Mouse (Mus musculus) megakaryocyte, embryonic 14.5 days (primary cell): ENCODE results near the gene Prkd3. TPM values are rescaled to one million over a fixed set of nuclear protein-coding genes. Genes with fewer than 3 reads are reported as not detected.
A peak's percentile ranks its signal among the peaks of the same experiment; 100 is the strongest.

Experiments used
- H3K27me3 ChIP-seq: replicated peaks from 2 replicates; pipeline ENCODE3; 2012; ENCODE audit warnings: inconsistent platforms
- H3K36me3 ChIP-seq: replicated peaks from 2 replicates; pipeline ENCODE3; 2012; ENCODE audit warnings: low read length, inconsistent platforms, mixed read lengths
- H3K4me1 ChIP-seq: 2 replicates; pipeline ENCODE4 v1.6.1; 2012; ENCODE audit warnings: inconsistent platforms
- H3K4me3 ChIP-seq: replicated peaks from 2 replicates; pipeline ENCODE3; 2012; ENCODE audit warnings: moderate library complexity, mild to moderate bottlenecking, inconsistent platforms
- H3K9me3 ChIP-seq: 2 replicates; pipeline ENCODE4 v1.6.1; 2012; ENCODE audit warnings: inconsistent platforms
- FLI1 ChIP-seq: IDR thresholded peaks from 2 replicates; pipeline ENCODE4 v1.6.1; 2012; ENCODE audit warnings: low read length, inconsistent platforms, mixed read lengths
- GATA1 ChIP-seq: IDR thresholded peaks from 3 replicates; pipeline ENCODE4 v1.6.1; 2012; ENCODE audit warnings: mixed read lengths, low read length, inconsistent platforms, borderline replicate concordance
- polyA plus RNA-seq: library from polyadenylated mRNA; stranded (reverse); fragments of >175 nt; gene quantifications from 2 replicates; pipeline ENCODE4 v1.2.3, GENCODE M21; 2012; ENCODE audit warnings: low replicate concordance; ENCODE audit not compliant: insufficient read depth

Gene Prkd3
- polyA plus RNA-seq, 1 experiment, result 0.23 TPM

- no peak overlapping the region for H3K4me3 ChIP-seq
- H3K36me3 ChIP-seq, result peaks cover 49% of the 10 kb centered on the region
- TF ChIP-seq GATA1, result no peak
- TF ChIP-seq FLI1, result no peak
- H3K27me3 ChIP-seq, result no peaks in the 10 kb centered on the region
- H3K9me3 ChIP-seq, result no peaks in the 10 kb centered on the region
- H3K4me1 ChIP-seq, result peaks cover 32% of the 10 kb centered on the region
Measured at GRCm38 (mm10) chr17:78938927-78939326, 81.7 kb downstream of the Prkd3 start.

GRCm38 (mm10) chr17:78937229-78937853 is 83.3 kb downstream of the Prkd3 start:
- TF ChIP-seq GATA1 (no peak), FLI1 (no peak)
- Histone ChIP-seq H3K4me3 (peak overlapping the region; percentile 94), H3K27me3 (no peaks in the 10 kb centered on the region), H3K36me3 (peaks cover 49% of the 10 kb centered on the region), H3K4me1 (peaks cover 44% of the 10 kb centered on the region), H3K9me3 (no peaks in the 10 kb centered on the region)

- peaks cover 44% of the 10 kb centered on the region for H3K4me1 ChIP-seq
- peaks cover 49% of the 10 kb centered on the region for H3K36me3 ChIP-seq
- peak within 1 kb of the TSS; percentile 94 for H3K4me3 ChIP-seq
- no peaks in the 10 kb centered on the region for H3K27me3 ChIP-seq
- TF ChIP-seq FLI1 (peak; percentile 79), GATA1 (no peak)
- H3K9me3 ChIP-seq, result no peaks in the 10 kb centered on the region
Measured at GRCm38 (mm10) chr17:78936466-78937228, 84.0 kb downstream of the Prkd3 start, which contains the start of the genes Cebpz and Ndufaf7. Cebpz (minus strand) TSS chr17:78937066. Ndufaf7 (plus strand) TSS chr17:78937136.

GRCm38 (mm10) chr17:78935857-78936256 is 84.8 kb downstream of the Prkd3 start:
- H3K27me3 ChIP-seq, result no peaks in the 10 kb centered on the region
- H3K36me3 ChIP-seq, result peaks cover 50% of the 10 kb centered on the region
- H3K4me3 ChIP-seq, result peak overlapping the region; percentile 94
- no peaks in the 10 kb centered on the region for H3K9me3 ChIP-seq
- TF ChIP-seq FLI1, result no peak
- no peak for TF ChIP-seq GATA1
- H3K4me1 ChIP-seq, result peaks cover 44% of the 10 kb centered on the region

GRCm38 (mm10) chr17:78917696-78918095 is 102.9 kb downstream of the Prkd3 start:
- H3K4me1 ChIP-seq, result peaks cover 21% of the 10 kb centered on the region
- H3K4me3 ChIP-seq, result peak overlapping the region; percentile 64
- TF ChIP-seq FLI1 (no peak), GATA1 (no peak)
- no peaks in the 10 kb centered on the region for H3K27me3 ChIP-seq
- peaks cover 50% of the 10 kb centered on the region for H3K36me3 ChIP-seq
- no peaks in the 10 kb centered on the region for H3K9me3 ChIP-seq

GRCm38 (mm10) chr17:78916899-78917298 is 103.7 kb downstream of the Prkd3 start:
- Histone ChIP-seq H3K27me3 (no peaks in the 10 kb centered on the region), H3K9me3 (no peaks in the 10 kb centered on the region), H3K4me3 (peak overlapping the region; percentile 98), H3K36me3 (peaks cover 42% of the 10 kb centered on the region), H3K4me1 (peaks cover 21% of the 10 kb centered on the region)
- TF ChIP-seq GATA1 (no peak), FLI1 (no peak)

GRCm38 (mm10) chr17:78916369-78916813 is 104.2 kb downstream of the Prkd3 start, which contains the start of gene Cebpzos:
Cebpzos (plus strand) TSS chr17:78916500.
- Histone ChIP-seq H3K9me3 (no peaks in the 10 kb centered on the region), H3K4me1 (peaks cover 21% of the 10 kb centered on the region), H3K36me3 (peaks cover 37% of the 10 kb centered on the region), H3K27me3 (no peaks in the 10 kb centered on the region), H3K4me3 (peak within 1 kb of the TSS; percentile 98)
- TF ChIP-seq FLI1 (no peak), GATA1 (no peak)

GRCm38 (mm10) chr17:78915772-78916171 is 104.8 kb downstream of the Prkd3 start:
- TF ChIP-seq FLI1 (no peak), GATA1 (no peak)
- Histone ChIP-seq H3K36me3 (peaks cover 31% of the 10 kb centered on the region), H3K4me1 (peaks cover 21% of the 10 kb centered on the region), H3K27me3 (no peaks in the 10 kb centered on the region), H3K9me3 (no peaks in the 10 kb centered on the region), H3K4me3 (peak overlapping the region; percentile 98)

- TF ChIP-seq GATA1, result no peak
- no peak for TF ChIP-seq FLI1
Measured at GRCm38 (mm10) chr17:78913921-78914320, 106.7 kb downstream of the Prkd3 start.

GRCm38 (mm10) chr17:78912861-78913281 is 107.7 kb downstream of the Prkd3 start:
- H3K9me3 ChIP-seq, result no peaks in the 10 kb centered on the region
- H3K36me3 ChIP-seq, result peaks cover 4% of the 10 kb centered on the region
- peaks cover 3% of the 10 kb centered on the region for H3K27me3 ChIP-seq
- no peak for TF ChIP-seq GATA1
- TF ChIP-seq FLI1, result no peak
- no peak overlapping the region for H3K4me3 ChIP-seq
- peaks cover 20% of the 10 kb centered on the region for H3K4me1 ChIP-seq

More at GRCm38 (mm10) chr17:78913921-78914320, 106.7 kb downstream of the Prkd3 start:
- Histone ChIP-seq H3K4me1 (peaks cover 21% of the 10 kb centered on the region), H3K9me3 (no peaks in the 10 kb centered on the region), H3K4me3 (no peak overlapping the region), H3K27me3 (peaks cover 3% of the 10 kb centered on the region), H3K36me3 (peaks cover 13% of the 10 kb centered on the region)

- Histone ChIP-seq H3K27me3 (peaks cover 11% of the 10 kb centered on the region), H3K9me3 (no peaks in the 10 kb centered on the region), H3K4me3 (no peak overlapping the region), H3K4me1 (no peaks in the 10 kb centered on the region), H3K36me3 (no peaks in the 10 kb centered on the region)
- no peak for TF ChIP-seq FLI1
- TF ChIP-seq GATA1, result no peak
Measured at GRCm38 (mm10) chr17:78909374-78909773, 111.2 kb downstream of the Prkd3 start.
